In genomic region chr2:59206190-59206589, GRCm38 (mm10) we compare ENCODE assay signal across 18 mouse cellular contexts. TPM values are rescaled to one million over a fixed set of nuclear protein-coding genes. Genes with fewer than 3 reads are reported as not detected.
A peak's percentile ranks its signal among the peaks of the same experiment; 100 is the strongest.
DNase-seq lines count a peak whose midpoint lies in the region; ATAC-seq and TF ChIP-seq lines count a peak whose summit lies in the region.
"Had no signal": no experiment of that assay in that cellular context is flagged by ENCODE, and none has a peak within 500 bp of the region (broad histone marks: within the 10 kb centered on the region; RNA-seq: fewer than 3 reads in every experiment).

No protein-coding gene starts in this region.

- intact Hi-C loops in heart, postnatal 14 days (cut with DNase I): no loop called here

- peaks cover 40% of the 10 kb centered on the region for H3K4me1 ChIP-seq in heart, embryonic 10.5 days
- H3K4me1 ChIP-seq in heart, postnatal 0 days (ENCODE audit: control insufficient read depth, insufficient read depth): peaks cover 66% of the 10 kb centered on the region

- H3K36me3 ChIP-seq in heart, embryonic 10.5 days: no peaks in the 10 kb centered on the region
- no peaks in the 10 kb centered on the region; the same call in 1 of the 2 replicates for H3K36me3 ChIP-seq in heart, postnatal 0 days (replicated peaks; ENCODE audit: control insufficient read depth, insufficient read depth, low read length)
- H3K36me3 ChIP-seq: embryonic facial prominence, embryonic 13.5 days; forebrain, embryonic 12.5 days; hindbrain, embryonic 12.5 days had no signal

- no peak overlapping the region for H3K4me3 ChIP-seq in heart, embryonic 10.5 days
- H3K4me3 ChIP-seq in heart, postnatal 0 days (ENCODE audit: low read depth, low read length): no peak overlapping the region
- H3K4me3 ChIP-seq: embryonic facial prominence, embryonic 13.5 days; forebrain, embryonic 12.5 days; hindbrain, embryonic 12.5 days had no signal

- H3K9me3 ChIP-seq in heart, embryonic 10.5 days: no peaks in the 10 kb centered on the region
- H3K9me3 ChIP-seq in heart, postnatal 0 days (replicated peaks; ENCODE audit: control insufficient read depth, low read length): no peaks in the 10 kb centered on the region
- H3K9me3 ChIP-seq: embryonic facial prominence, embryonic 13.5 days; forebrain, embryonic 12.5 days; hindbrain, embryonic 12.5 days had no signal

- DNase-seq in cerebellum, postnatal 10 days: peak; percentile 20 to 46
- DNase-seq in heart, embryonic 10.5 days (ENCODE audit: low spot score): no peak
- DNase-seq in heart, postnatal 4 days: no peak
- no peak for DNase-seq in heart, postnatal 0 days (ENCODE audit: low spot score)
- DNase-seq in heart, postnatal 14 days: no peak
- no peak for DNase-seq in testis, postnatal 14 days (ENCODE audit: low spot score)
- DNase-seq: adrenal gland, adult 2 months; adrenal gland, postnatal 25 days; gastrocnemius, postnatal 10 days; kidney, adult 18-20 months; kidney, postnatal 10 days had no signal

- ATAC-seq in cerebellum, adult (ENCODE audit: insufficient number of reproducible peaks, low FRiP score, low TSS enrichment): no peak
- ATAC-seq in heart, postnatal 0 days (ENCODE audit: insufficient read depth, low read depth): no peak
- ATAC-seq: forebrain, embryonic 16.5 days; hindbrain, embryonic 16.5 days; inflammation-experienced regulatory T-cells, adult 6 months had no signal

- H3K9ac ChIP-seq in heart, postnatal 0 days (replicated peaks; ENCODE audit: low read depth, low read length): no peak overlapping the region
- H3K9ac ChIP-seq: embryonic facial prominence, embryonic 13.5 days; forebrain, embryonic 12.5 days; hindbrain, embryonic 12.5 days had no signal

- no peak for TF ChIP-seq EP300 in heart, postnatal 0 days (IDR thresholded peaks at IDR 0.05; ENCODE audit: low read depth)

- 72% methylated on average over 2 of the region's 2 CpGs for WGBS in heart, embryonic 10.5 days
- WGBS in heart, postnatal 0 days: 58% methylated on average over 2 of the region's 2 CpGs

- H3K27ac ChIP-seq in heart, embryonic 10.5 days: 0 out of 2 replicates have a peak overlapping the region, but pooled peaks have one; percentile 13
- peak overlapping the region; percentile 93 for H3K27ac ChIP-seq in heart, postnatal 0 days (ENCODE audit: low read depth)
- H3K27ac ChIP-seq: embryonic facial prominence, embryonic 13.5 days; forebrain, embryonic 12.5 days; hindbrain, embryonic 12.5 days had no signal

- no peak overlapping the region for H3K4me2 ChIP-seq in heart, postnatal 0 days (ENCODE audit: low read depth, low read length)
- H3K4me2 ChIP-seq: embryonic facial prominence, embryonic 13.5 days; forebrain, embryonic 12.5 days; hindbrain, embryonic 12.5 days had no signal

- H3K27me3 ChIP-seq in heart, embryonic 10.5 days (ENCODE audit: insufficient read depth, poor library complexity, severe bottlenecking): no peaks in the 10 kb centered on the region
- H3K27me3 ChIP-seq in heart, postnatal 0 days (ENCODE audit: control insufficient read depth, insufficient read depth, low read length): no peaks in the 10 kb centered on the region
- H3K27me3 ChIP-seq: embryonic facial prominence, embryonic 13.5 days; forebrain, embryonic 12.5 days; hindbrain, embryonic 12.5 days had no signal

- no peak for TF ChIP-seq CTCF in heart, postnatal 0 days (IDR thresholded peaks at IDR 0.05; ENCODE audit: low read depth)

RNA-seq across cellular contexts. Expression of gene Pkp4, which starts 45.5 kb away (rescaled TPM):
- 18.5 and 22.1 TPM in 2 replicates for polyA plus RNA-seq in heart, embryonic 10.5 days (2016; fragmentation: Nextera tagmentation; extraction: Ambion mirVana)
- 100 to 1,000 TPM; 229 to 242 TPM for total RNA-seq in heart, postnatal 4 days (2021)
- 152 and 232 TPM in 2 replicates for total RNA-seq in heart, postnatal 0 days (2014; rRNA removed; ENCODE audit: low replicate concordance)
- polyA plus RNA-seq in heart, postnatal 0 days (2015; fragmentation: Nextera tagmentation; extraction: Ambion mirVana): 30.9 and 36.1 TPM in 2 replicates
- total RNA-seq in heart, postnatal 14 days (2021): 100 to 1,000 TPM; 160 to 162 TPM

RNA-seq across cellular contexts. Expression of gene Ccdc148, which starts 45.7 kb away (rescaled TPM):
- 0.24 and 0.51 TPM in 2 replicates for polyA plus RNA-seq in heart, embryonic 10.5 days (2016; fragmentation: Nextera tagmentation; extraction: Ambion mirVana)
- total RNA-seq in heart, postnatal 4 days (2021): 1 to 10 TPM; 2.8 to 3.3 TPM
- total RNA-seq in heart, postnatal 0 days (2014; rRNA removed; ENCODE audit: low replicate concordance): 0.46 and 1.3 TPM in 2 replicates
- 0.56 and 0.69 TPM in 2 replicates for polyA plus RNA-seq in heart, postnatal 0 days (2015; fragmentation: Nextera tagmentation; extraction: Ambion mirVana)
- total RNA-seq in heart, postnatal 14 days (2021): 1 to 10 TPM in 1 of 2 experiments, under 1 TPM in 1; 0.93 to 1.2 TPM

Comparison
In these comparisons a context has a peak if more than half of its experiments do, and no peak if none do; other contexts are left out.
1. DNase-seq: peak in cerebellum, postnatal 10 days (2 of 2); none in heart, embryonic 10.5 days (single experiment), heart, postnatal 4 days (single experiment), heart, postnatal 0 days (single experiment), heart, postnatal 14 days (0 of 2) and testis, postnatal 14 days (single experiment).